Mouse (Mus musculus): ENCODE measurements around the gene Ncoa4.

- TF ChIP-seq NANOG (IDR thresholded peaks at IDR 0.05; ENCODE audit: borderline replicate concordance, low read length) (no peak), CTCF (conservative IDR thresholded peaks at IDR 0.05; ENCODE audit: low read length) (no peak), POU5F1 (IDR thresholded peaks at IDR 0.05; ENCODE audit: borderline replicate concordance, low read length) (no peak)
Observed at GRCm38 (mm10) chr14:32134293-32134692, 25.4 kb upstream of the Ncoa4 start.

All from E14TG2a.4 (cell line).